Mouse (Mus musculus): ENCODE measurements around the gene Nasp. TPM values are rescaled to one million over a fixed set of nuclear protein-coding genes. Genes with fewer than 3 reads are reported as not detected.

Nasp gene
- polyA plus RNA-seq, 1 experiment, result 20.0 TPM

GRCm38 (mm10) chr4:116659474-116659873 is 31.7 kb upstream of the Nasp start:
- Histone ChIP-seq H3K27me3 (ENCODE audit: control insufficient read depth, insufficient read depth, insufficient read length) (no peaks in the 10 kb centered on the region), H3K79me2 (ENCODE audit: control insufficient read depth, insufficient read depth) (no peaks in the 10 kb centered on the region), H3K36me3 (ENCODE audit: control insufficient read depth, insufficient read depth) (no peaks in the 10 kb centered on the region), H3K4me3 (no peak overlapping the region), H3ac (ENCODE audit: control insufficient read depth, insufficient read length) (no peak overlapping the region), H3K4me2 (ENCODE audit: low read depth) (peak overlapping the region; percentile 16)
- TF ChIP-seq TCF3 (IDR thresholded peaks at IDR 0.05; ENCODE audit: insufficient read length, low read depth) (no peak), CEBPB (IDR thresholded peaks at IDR 0.05; ENCODE audit: insufficient read depth, poor library complexity, severe bottlenecking) (no peak), USF1 (IDR thresholded peaks at IDR 0.05; ENCODE audit: low read depth) (no peak), E2F4 (IDR thresholded peaks at IDR 0.05; ENCODE audit: insufficient read depth) (no peak), POLR2A (IDR thresholded peaks at IDR 0.05; ENCODE audit: insufficient read length, low read depth) (no peak), REST (IDR thresholded peaks at IDR 0.05; ENCODE audit: insufficient read depth, insufficient read length) (no peak), MAX (IDR thresholded peaks at IDR 0.05; ENCODE audit: low read depth) (no peak), TCF12 (IDR thresholded peaks at IDR 0.05; ENCODE audit: insufficient read depth, poor library complexity, severe bottlenecking) (no peak), POLR2AphosphoS2 (IDR thresholded peaks at IDR 0.05; ENCODE audit: insufficient read length, low read depth) (no peak), MYOG (IDR thresholded peaks at IDR 0.05; ENCODE audit: control insufficient read depth in 1 of 3, insufficient read depth in 1 of 3, insufficient read length in 2 of 3, low read depth in 2 of 3) (no peak), MYOD1 (IDR thresholded peaks at IDR 0.05; ENCODE audit: control insufficient read depth in 1 of 3, insufficient read length in 2 of 3, low read depth in 2 of 3) (no peak), SRF (IDR thresholded peaks at IDR 0.05; ENCODE audit: control insufficient read depth, insufficient read length, low read depth) (no peak)

- Histone ChIP-seq H3K36me3 (ENCODE audit: control insufficient read depth, insufficient read depth) (no peaks in the 10 kb centered on the region), H3K79me2 (ENCODE audit: control insufficient read depth, insufficient read depth) (no peaks in the 10 kb centered on the region)
Measured at GRCm38 (mm10) chr4:116657971-116658370, 30.2 kb upstream of the Nasp start.

GRCm38 (mm10) chr4:116655658-116656057 is 27.9 kb upstream of the Nasp start:
- no peak overlapping the region for H3K4me3 ChIP-seq
- no peak for TF ChIP-seq MAX (IDR thresholded peaks at IDR 0.05; ENCODE audit: low read depth)
- H3K27me3 ChIP-seq (ENCODE audit: control insufficient read depth, insufficient read depth, insufficient read length), result no peaks in the 10 kb centered on the region
- H3K79me2 ChIP-seq (ENCODE audit: control insufficient read depth, insufficient read depth), result peaks cover 7% of the 10 kb centered on the region
- H3K36me3 ChIP-seq (ENCODE audit: control insufficient read depth, insufficient read depth), result no peaks in the 10 kb centered on the region
- no peak overlapping the region for H3K4me2 ChIP-seq (ENCODE audit: low read depth)
- no peak overlapping the region for H3ac ChIP-seq (ENCODE audit: control insufficient read depth, insufficient read length)

More at GRCm38 (mm10) chr4:116657971-116658370, 30.2 kb upstream of the Nasp start:
- Histone ChIP-seq H3K4me2 (ENCODE audit: low read depth) (no peak overlapping the region), H3K4me3 (no peak overlapping the region), H3K27me3 (ENCODE audit: control insufficient read depth, insufficient read depth, insufficient read length) (no peaks in the 10 kb centered on the region), H3ac (ENCODE audit: control insufficient read depth, insufficient read length) (no peak overlapping the region)
- TF ChIP-seq MYOD1 (IDR thresholded peaks at IDR 0.05; ENCODE audit: control insufficient read depth in 1 of 3, insufficient read length in 2 of 3, low read depth in 2 of 3), result no peak

GRCm38 (mm10) chr4:116655100-116655499 is 27.4 kb upstream of the Nasp start:
- Histone ChIP-seq H3K4me2 (ENCODE audit: low read depth) (no peak overlapping the region), H3K27me3 (ENCODE audit: control insufficient read depth, insufficient read depth, insufficient read length) (no peaks in the 10 kb centered on the region), H3K79me2 (ENCODE audit: control insufficient read depth, insufficient read depth) (peaks cover 13% of the 10 kb centered on the region), H3K4me3 (no peak overlapping the region), H3ac (ENCODE audit: control insufficient read depth, insufficient read length) (no peak overlapping the region), H3K36me3 (ENCODE audit: control insufficient read depth, insufficient read depth) (no peaks in the 10 kb centered on the region)
- TF ChIP-seq POLR2A (IDR thresholded peaks at IDR 0.05; ENCODE audit: insufficient read length, low read depth), result no peak
- no peak for TF ChIP-seq POLR2AphosphoS2 (IDR thresholded peaks at IDR 0.05; ENCODE audit: insufficient read length, low read depth)
- TF ChIP-seq TCF3 (IDR thresholded peaks at IDR 0.05; ENCODE audit: insufficient read length, low read depth), result no peak
- no peak for TF ChIP-seq MYOD1 (IDR thresholded peaks at IDR 0.05; ENCODE audit: control insufficient read depth in 1 of 3, insufficient read length in 2 of 3, low read depth in 2 of 3)
- no peak for TF ChIP-seq REST (IDR thresholded peaks at IDR 0.05; ENCODE audit: insufficient read depth, insufficient read length)
- TF ChIP-seq SRF (IDR thresholded peaks at IDR 0.05; ENCODE audit: control insufficient read depth, insufficient read length, low read depth), result no peak

GRCm38 (mm10) chr4:116653228-116653627 is 25.5 kb upstream of the Nasp start:
- Histone ChIP-seq H3K4me3 (no peak overlapping the region), H3K4me2 (ENCODE audit: low read depth) (no peak overlapping the region), H3ac (ENCODE audit: control insufficient read depth, insufficient read length) (no peak overlapping the region), H3K79me2 (ENCODE audit: control insufficient read depth, insufficient read depth) (peaks cover 31% of the 10 kb centered on the region), H3K27me3 (ENCODE audit: control insufficient read depth, insufficient read depth, insufficient read length) (no peaks in the 10 kb centered on the region), H3K36me3 (ENCODE audit: control insufficient read depth, insufficient read depth) (peaks cover under 1% of the 10 kb centered on the region)
- TF ChIP-seq SRF (IDR thresholded peaks at IDR 0.05; ENCODE audit: control insufficient read depth, insufficient read length, low read depth), result no peak
- no peak for TF ChIP-seq CEBPB (IDR thresholded peaks at IDR 0.05; ENCODE audit: insufficient read depth, poor library complexity, severe bottlenecking)
- TF ChIP-seq TCF3 (IDR thresholded peaks at IDR 0.05; ENCODE audit: insufficient read length, low read depth), result no peak
- TF ChIP-seq POLR2AphosphoS2 (IDR thresholded peaks at IDR 0.05; ENCODE audit: insufficient read length, low read depth), result no peak
- TF ChIP-seq TCF12 (IDR thresholded peaks at IDR 0.05; ENCODE audit: insufficient read depth, poor library complexity, severe bottlenecking), result no peak
- no peak for TF ChIP-seq MYOG (IDR thresholded peaks at IDR 0.05; ENCODE audit: control insufficient read depth in 1 of 3, insufficient read depth in 1 of 3, insufficient read length in 2 of 3, low read depth in 2 of 3)
- TF ChIP-seq USF1 (IDR thresholded peaks at IDR 0.05; ENCODE audit: low read depth), result no peak
- TF ChIP-seq MAX (IDR thresholded peaks at IDR 0.05; ENCODE audit: low read depth), result no peak
- TF ChIP-seq POLR2A (IDR thresholded peaks at IDR 0.05; ENCODE audit: insufficient read length, low read depth), result no peak
- TF ChIP-seq REST (IDR thresholded peaks at IDR 0.05; ENCODE audit: insufficient read depth, insufficient read length), result no peak

GRCm38 (mm10) chr4:116651797-116652135 is 24.0 kb upstream of the Nasp start:
- Histone ChIP-seq H3K4me3 (peak overlapping the region; percentile 79), H3K27me3 (ENCODE audit: control insufficient read depth, insufficient read depth, insufficient read length) (no peaks in the 10 kb centered on the region), H3ac (ENCODE audit: control insufficient read depth, insufficient read length) (peak overlapping the region; percentile 27), H3K79me2 (ENCODE audit: control insufficient read depth, insufficient read depth) (peaks cover 46% of the 10 kb centered on the region), H3K36me3 (ENCODE audit: control insufficient read depth, insufficient read depth) (peaks cover 7% of the 10 kb centered on the region), H3K4me2 (ENCODE audit: low read depth) (peak overlapping the region; percentile 98)
- no peak for TF ChIP-seq E2F4 (IDR thresholded peaks at IDR 0.05; ENCODE audit: insufficient read depth)
- no peak for TF ChIP-seq REST (IDR thresholded peaks at IDR 0.05; ENCODE audit: insufficient read depth, insufficient read length)
- TF ChIP-seq USF1 (IDR thresholded peaks at IDR 0.05; ENCODE audit: low read depth), result no peak
- TF ChIP-seq POLR2A (IDR thresholded peaks at IDR 0.05; ENCODE audit: insufficient read length, low read depth), result no peak
- no peak for TF ChIP-seq MYOG (IDR thresholded peaks at IDR 0.05; ENCODE audit: control insufficient read depth in 1 of 3, insufficient read depth in 1 of 3, insufficient read length in 2 of 3, low read depth in 2 of 3)
- TF ChIP-seq TCF12 (IDR thresholded peaks at IDR 0.05; ENCODE audit: insufficient read depth, poor library complexity, severe bottlenecking), result no peak
- no peak for TF ChIP-seq TCF3 (IDR thresholded peaks at IDR 0.05; ENCODE audit: insufficient read length, low read depth)
- no peak for TF ChIP-seq MYOD1 (IDR thresholded peaks at IDR 0.05; ENCODE audit: control insufficient read depth in 1 of 3, insufficient read length in 2 of 3, low read depth in 2 of 3)
- no peak for TF ChIP-seq POLR2AphosphoS2 (IDR thresholded peaks at IDR 0.05; ENCODE audit: insufficient read length, low read depth)
- no peak for TF ChIP-seq SRF (IDR thresholded peaks at IDR 0.05; ENCODE audit: control insufficient read depth, insufficient read length, low read depth)
- TF ChIP-seq MAX (IDR thresholded peaks at IDR 0.05; ENCODE audit: low read depth), result no peak
- no peak for TF ChIP-seq CEBPB (IDR thresholded peaks at IDR 0.05; ENCODE audit: insufficient read depth, poor library complexity, severe bottlenecking)

All from myocyte (in vitro differentiated cells).